13 mouse cellular contexts compared by ENCODE assay signal in the genomic region with DNA sequence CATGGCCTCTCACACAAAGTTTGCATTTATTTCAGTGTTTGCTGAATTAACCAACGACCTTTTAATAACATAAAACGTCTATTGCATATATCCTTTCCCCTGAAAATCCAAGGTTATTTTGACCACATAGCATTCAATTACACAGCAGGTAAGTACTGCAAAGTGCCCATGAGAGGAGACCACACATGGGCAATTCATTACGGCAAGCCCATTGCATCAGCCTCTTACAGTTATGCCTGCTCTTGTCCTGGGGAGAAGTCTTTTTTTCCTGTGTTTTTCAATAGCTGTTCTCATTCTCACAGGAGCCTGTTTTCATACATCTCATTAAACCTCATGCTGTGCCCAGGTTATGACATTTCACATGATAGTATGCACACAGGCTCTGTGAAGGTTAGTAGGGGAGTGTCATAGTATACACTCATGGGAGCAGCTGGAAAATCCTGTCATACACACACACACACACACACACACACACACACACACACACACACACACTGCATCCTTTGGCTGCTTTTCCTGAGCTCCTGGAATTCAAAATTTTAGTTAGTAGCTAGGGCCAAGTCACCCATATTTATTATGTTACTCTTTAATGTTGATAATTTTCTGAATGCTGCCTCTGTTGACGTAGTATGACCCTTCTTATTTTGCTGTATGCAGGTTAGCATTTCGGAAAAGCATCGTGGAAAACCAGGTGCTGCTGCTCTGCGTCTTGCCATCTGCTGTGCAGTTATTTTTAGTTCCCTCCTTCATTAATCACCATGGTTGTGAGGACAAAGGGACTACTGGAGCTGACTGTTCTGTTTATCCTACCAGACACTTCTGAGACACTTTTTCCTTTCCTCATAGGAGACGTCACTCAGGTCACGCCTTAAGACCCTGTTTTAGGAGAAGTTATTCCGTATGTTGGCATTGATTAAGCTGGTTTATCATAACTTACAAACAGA.
DNase-seq lines count a peak whose midpoint lies in the region; ATAC-seq lines count a peak whose summit lies in the region.
"Had no signal": no experiment of that assay in that cellular context is flagged by ENCODE, and none has a peak within 500 bp of the region (broad histone marks: within the 10 kb centered on the region; RNA-seq: fewer than 3 reads in every experiment).

No protein-coding gene starts in this region.

- H3K27ac ChIP-seq in midbrain, embryonic 13.5 days = no peak overlapping the region
- no peak overlapping the region for H3K27ac ChIP-seq in midbrain, embryonic 10.5 days (replicated peaks)
- no peak overlapping the region for H3K27ac ChIP-seq in hindbrain, embryonic 14.5 days
- H3K27ac ChIP-seq: embryonic facial prominence, embryonic 12.5 days; lung, embryonic 15.5 days had no signal

- H3K4me2 ChIP-seq in midbrain, embryonic 13.5 days (replicated peaks) = no peak overlapping the region
- H3K4me2 ChIP-seq in hindbrain, embryonic 14.5 days (replicated peaks) = no peak overlapping the region
- H3K4me2 ChIP-seq: embryonic facial prominence, embryonic 12.5 days; lung, embryonic 15.5 days had no signal

- no peaks in the 10 kb centered on the region for H3K36me3 ChIP-seq in midbrain, embryonic 13.5 days
- no peaks in the 10 kb centered on the region for H3K36me3 ChIP-seq in midbrain, embryonic 10.5 days
- no peaks in the 10 kb centered on the region for H3K36me3 ChIP-seq in hindbrain, embryonic 14.5 days (replicated peaks; ENCODE audit: control insufficient read depth, insufficient read depth)
- H3K36me3 ChIP-seq: embryonic facial prominence, embryonic 12.5 days; G1E; lung, embryonic 15.5 days had no signal

- no peaks in the 10 kb centered on the region for H3K9me3 ChIP-seq in midbrain, embryonic 13.5 days
- no peaks in the 10 kb centered on the region for H3K9me3 ChIP-seq in midbrain, embryonic 10.5 days (replicated peaks)
- H3K9me3 ChIP-seq in hindbrain, embryonic 14.5 days (ENCODE audit: control insufficient read depth, low read length) = no peaks in the 10 kb centered on the region
- H3K9me3 ChIP-seq: embryonic facial prominence, embryonic 12.5 days; G1E; lung, embryonic 15.5 days had no signal

- H3K9ac ChIP-seq in midbrain, embryonic 13.5 days (replicated peaks) = no peak overlapping the region
- H3K9ac ChIP-seq in hindbrain, embryonic 14.5 days = no peak overlapping the region
- H3K9ac ChIP-seq: embryonic facial prominence, embryonic 12.5 days; lung, embryonic 15.5 days had no signal

- no peaks in the 10 kb centered on the region for H3K4me1 ChIP-seq in midbrain, embryonic 13.5 days (replicated peaks)
- H3K4me1 ChIP-seq in midbrain, embryonic 10.5 days = no peaks in the 10 kb centered on the region
- H3K4me1 ChIP-seq in hindbrain, embryonic 14.5 days (replicated peaks; ENCODE audit: control insufficient read depth, insufficient read depth, low read length) = 0 out of 2 replicates have a peak, but pooled peaks cover 3% of the 10 kb centered on the region
- H3K4me1 ChIP-seq: embryonic facial prominence, embryonic 12.5 days; lung, embryonic 15.5 days had no signal

- DNase-seq in cerebellum, postnatal 4 days (ENCODE audit: low spot score in 2 of 2) = no peak
- DNase-seq in midbrain, embryonic 10.5 days (ENCODE audit: low spot score) = no peak
- peak; percentile 47 for DNase-seq in hindbrain, embryonic 14.5 days (ENCODE audit: low spot score)
- no peak for DNase-seq in urinary bladder, adult 2 months (ENCODE audit: low spot score)
- DNase-seq in left cerebral cortex, adult 11 months (ENCODE audit: low spot score) = no peak
- no peak for DNase-seq in urinary bladder, postnatal 14 days (ENCODE audit: low spot score)
- DNase-seq: adrenal gland, adult 8-10 months; kidney, adult 8-10 months had no signal

- 66% methylated on average over 10 of the region's 10 CpGs for whole genome bisulfite sequencing in midbrain, embryonic 13.5 days
- 81% methylated on average over 10 of the region's 10 CpGs for WGBS in midbrain, embryonic 10.5 days
- WGBS in hindbrain, embryonic 14.5 days = 50% methylated on average over 10 of the region's 10 CpGs

- ATAC-seq in cerebellum, adult (ENCODE audit: insufficient number of reproducible peaks, low FRiP score, low TSS enrichment) = peak; percentile 90
- peak; percentile 73 for ATAC-seq in midbrain, embryonic 13.5 days
- ATAC-seq in hindbrain, embryonic 14.5 days (ENCODE audit: low FRiP score) = peak; percentile 59; the same call in 1 of the 2 replicates

- no peaks in the 10 kb centered on the region for H3K27me3 ChIP-seq in midbrain, embryonic 13.5 days
- H3K27me3 ChIP-seq in midbrain, embryonic 10.5 days (ENCODE audit: low read depth, poor library complexity, severe bottlenecking) = no peaks in the 10 kb centered on the region
- no peaks in the 10 kb centered on the region for H3K27me3 ChIP-seq in hindbrain, embryonic 14.5 days (ENCODE audit: control insufficient read depth, insufficient read depth, low read length)
- H3K27me3 ChIP-seq: embryonic facial prominence, embryonic 12.5 days; lung, embryonic 15.5 days had no signal

- H3K4me3 ChIP-seq in midbrain, embryonic 13.5 days (replicated peaks) = no peak overlapping the region
- H3K4me3 ChIP-seq in midbrain, embryonic 10.5 days = no peak overlapping the region
- H3K4me3 ChIP-seq in hindbrain, embryonic 14.5 days (replicated peaks; ENCODE audit: low read length) = no peak overlapping the region
- H3K4me3 ChIP-seq: embryonic facial prominence, embryonic 12.5 days; lung, embryonic 15.5 days had no signal
